Mouse (Mus musculus): ENCODE measurements around the gene Sik1. TPM values are rescaled to one million over a fixed set of nuclear protein-coding genes. Genes with fewer than 3 reads are reported as not detected.

Sik1 gene
- total RNA-seq, 2 experiments from 2014 or later, result 17.2 to 19.6 TPM

DNA sequence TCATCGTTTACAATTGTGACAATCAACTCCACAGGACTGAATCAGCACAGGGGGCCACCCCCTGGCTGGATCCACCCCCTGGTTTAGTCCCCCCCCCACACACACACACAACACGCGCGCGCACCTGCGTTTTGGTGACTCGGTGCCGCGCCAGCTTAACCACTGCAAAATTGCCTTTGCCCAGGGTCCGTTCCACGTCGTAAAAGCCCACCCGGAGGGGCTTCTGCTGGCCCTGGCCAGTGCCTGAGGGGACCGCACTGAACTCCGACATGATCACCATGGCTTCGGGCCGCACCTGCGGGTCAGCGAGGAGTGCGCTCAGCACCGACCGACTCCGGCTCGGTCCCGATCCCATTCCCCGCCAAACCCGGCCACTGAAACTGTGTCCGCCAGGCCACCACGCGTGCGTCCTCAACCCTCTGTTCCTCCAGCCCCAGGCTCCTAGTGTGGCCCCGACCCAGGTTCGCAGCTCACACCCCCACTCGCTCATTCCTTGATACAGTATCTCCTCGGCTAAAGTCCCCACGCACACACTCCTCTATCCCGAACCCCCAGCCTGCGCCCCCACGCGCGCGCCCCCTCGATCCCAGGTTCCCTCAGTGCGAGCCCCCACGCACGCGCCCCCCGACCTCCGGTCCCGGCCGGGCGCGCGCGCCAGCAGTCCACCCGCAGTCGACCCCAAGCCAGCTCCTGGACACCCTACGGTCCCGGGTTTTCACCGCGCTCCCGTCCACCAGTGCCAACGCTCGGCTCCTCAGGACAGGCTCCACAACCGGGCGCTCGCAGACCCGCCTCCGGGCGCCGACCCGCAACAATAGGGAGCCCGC, 621 bp downstream of the Sik1 start:
- peak; percentile 57 for DNase-seq

DNA sequence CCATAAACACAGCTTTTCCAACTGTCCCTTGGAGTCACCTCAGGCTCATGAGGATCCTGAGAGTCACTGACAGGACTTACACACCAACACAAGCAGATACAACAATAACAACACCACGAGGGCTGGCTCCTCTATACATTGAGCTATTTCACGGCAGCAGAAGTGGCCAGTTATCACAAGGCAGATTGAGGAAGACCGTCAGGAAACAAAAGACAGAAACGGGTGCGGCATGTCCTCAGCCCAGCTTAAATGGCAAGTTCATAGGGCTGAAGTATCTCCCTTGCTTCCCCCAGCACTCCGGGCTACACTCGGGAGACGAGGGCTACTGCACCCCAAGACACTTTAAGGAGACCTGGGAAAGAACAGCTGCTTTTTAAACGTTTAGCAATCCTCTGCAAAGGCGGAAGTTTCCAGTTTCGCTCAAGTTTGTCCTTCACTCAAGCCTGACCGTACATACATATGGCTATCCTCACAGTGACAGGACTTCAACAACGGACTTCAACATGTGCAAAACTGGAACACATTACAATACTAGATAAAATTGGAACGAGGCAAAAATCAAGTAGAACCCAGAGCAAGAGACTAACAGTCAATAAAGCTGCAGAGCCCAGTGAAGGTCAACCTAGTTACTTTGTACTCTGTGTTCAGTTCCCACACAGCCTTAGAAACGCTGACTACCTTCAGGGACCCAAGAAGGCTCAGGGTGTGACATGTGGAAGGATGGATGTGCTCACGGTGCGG, 2.0 kb downstream of the Sik1 start:
- DNase-seq, result no peak

DNA sequence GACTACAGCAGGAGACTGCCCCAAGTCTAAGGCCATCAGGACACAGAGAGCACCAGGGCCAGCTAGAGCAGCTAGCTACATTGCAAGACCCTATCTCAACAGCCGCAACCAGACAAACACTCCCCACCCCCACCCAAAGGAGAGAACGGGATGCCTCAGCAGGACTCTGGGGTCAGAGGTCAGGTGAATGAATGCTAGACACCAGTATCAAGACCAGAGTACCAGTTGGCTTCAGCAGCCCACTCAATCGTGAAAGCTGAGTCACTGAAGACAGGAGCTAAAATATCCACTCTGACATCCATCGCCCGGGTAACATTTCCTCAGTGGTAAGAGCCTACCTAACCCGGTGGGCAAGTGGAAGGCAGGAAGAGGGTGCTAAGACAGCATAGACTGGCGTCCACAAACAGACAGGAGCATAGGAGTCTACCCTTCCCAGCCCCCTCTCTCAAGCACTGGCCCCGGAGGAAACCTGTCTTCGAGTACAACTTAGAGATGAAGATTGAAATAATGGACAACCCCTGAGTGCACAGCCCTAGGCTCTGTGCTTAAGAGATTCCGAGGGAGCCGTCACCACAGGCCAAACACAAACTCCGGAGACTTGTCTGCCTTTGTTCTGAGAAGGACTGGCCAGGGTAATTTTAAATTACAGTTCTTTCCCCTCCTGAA, 2.7 kb downstream of the Sik1 start:
- no peak for DNase-seq

DNA sequence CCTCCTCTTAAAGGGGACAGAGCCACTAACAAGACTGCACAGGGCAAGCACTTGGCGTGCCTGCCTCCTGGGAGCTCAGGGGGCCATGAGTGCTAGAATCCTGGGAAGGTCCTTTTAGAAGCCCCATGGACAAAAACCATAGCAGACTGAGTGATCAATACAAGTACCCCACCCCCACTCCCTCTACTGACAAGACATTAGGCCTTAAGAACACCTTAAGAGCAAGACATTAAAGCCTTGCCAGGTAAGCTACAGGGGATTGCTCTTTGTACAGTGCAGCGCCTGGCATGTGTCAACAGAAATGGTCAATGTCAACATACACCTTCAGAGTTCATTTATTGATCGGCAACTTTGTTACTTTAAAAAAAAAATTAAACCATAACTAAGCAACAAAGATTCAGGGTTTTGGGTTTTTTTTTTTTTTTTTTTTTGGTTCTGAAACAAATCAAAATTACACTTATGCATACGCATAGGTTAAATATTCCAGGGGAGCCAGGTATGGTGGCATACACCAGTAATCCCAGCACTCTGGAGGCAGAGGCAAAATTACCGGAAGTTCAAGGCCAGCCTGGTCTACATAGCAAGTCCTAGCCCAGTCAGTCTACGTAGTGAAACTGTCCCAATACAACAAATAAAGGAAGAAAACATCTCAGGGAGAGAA, 3.7 kb downstream of the Sik1 start:
- no peak for DNase-seq

DNA sequence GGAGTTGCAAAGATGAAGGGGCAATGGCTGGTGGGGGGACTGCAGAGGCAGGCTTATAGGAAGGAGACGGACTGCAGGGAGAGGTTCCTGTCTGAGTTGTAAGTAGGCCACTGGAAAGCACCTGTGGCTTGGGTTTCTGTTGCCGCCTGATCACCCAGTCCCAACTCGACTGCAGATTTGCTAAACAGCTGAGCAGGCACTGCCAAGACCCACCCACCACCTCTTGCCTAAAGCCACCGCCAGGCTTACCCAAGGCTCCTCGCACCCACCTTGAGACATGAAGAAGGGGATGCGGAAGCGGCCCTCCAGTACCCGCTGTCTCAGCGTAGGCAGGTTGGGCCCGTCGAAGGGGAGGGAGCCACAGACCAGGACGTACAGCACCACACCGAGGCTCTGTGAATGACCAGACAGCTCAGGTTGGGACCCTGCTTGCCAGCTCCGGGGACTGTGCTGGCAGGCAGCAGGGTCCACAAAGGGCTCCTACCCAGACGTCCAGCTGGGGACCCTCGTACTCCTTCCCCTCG, 5.1 kb downstream of the Sik1 start:
- no peak for DNase-seq

DNA sequence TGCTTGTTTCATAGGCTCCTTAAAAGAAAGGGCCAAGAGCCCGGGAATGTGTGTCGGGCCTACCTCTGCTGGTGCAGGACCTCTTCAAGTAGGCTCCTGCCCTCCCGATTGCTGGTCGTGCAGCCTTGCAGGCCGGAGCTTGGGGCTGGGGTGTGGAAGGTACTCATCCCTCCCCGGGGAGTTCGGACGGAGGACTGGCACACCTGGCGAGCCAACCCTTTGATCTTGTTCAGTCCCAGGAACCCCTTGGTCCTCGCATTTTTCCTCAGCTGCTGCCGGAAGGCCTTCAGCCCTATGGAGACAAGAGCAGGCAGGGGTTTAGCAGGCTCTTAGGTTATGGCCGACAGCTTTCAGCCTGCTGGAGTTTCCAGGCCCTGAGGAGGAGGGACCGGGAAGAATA, 8.6 kb downstream of the Sik1 start:
- no peak for DNase-seq

DNA sequence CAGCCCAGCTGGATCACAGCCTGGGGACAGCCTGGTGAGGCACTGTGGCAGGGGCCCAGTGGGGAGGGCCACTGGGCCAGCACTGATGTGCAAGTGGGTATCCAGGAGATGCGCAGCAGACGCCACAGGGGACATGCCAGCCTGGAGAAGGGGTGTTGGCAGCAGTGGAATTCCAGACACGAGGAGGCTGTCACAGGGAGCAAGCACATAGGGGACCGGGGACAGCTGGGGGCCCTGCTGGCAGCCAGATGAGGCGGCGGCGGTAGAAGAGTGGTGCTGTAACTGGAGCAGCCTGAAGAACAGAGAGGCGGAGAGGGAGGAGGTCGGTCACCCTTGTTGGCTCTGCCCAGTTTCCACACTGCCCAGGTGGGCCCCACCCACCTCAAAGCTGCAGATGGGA, 9.3 kb downstream of the Sik1 start:
- no peak for DNase-seq

DNA sequence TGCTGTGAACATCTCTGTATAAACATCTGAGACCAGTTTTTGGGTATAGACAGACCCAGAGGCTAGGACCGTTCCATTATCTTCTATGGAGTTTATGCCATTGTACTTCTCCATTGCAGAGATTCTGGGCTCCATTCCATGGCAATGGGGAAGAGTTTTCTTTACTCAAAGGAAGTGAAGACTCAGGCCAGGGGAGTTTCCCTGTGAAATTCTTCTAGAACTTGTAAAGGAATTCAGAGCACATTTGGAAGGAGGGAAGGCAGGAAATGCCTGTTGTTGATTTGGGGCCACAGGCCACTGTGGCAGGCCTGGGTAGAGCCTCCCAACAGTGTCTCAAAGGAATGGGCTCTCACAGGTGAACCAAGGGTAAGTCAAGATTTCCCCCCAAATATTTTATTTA, 11.7 kb downstream of the Sik1 start:
- no peak for DNase-seq

DNA sequence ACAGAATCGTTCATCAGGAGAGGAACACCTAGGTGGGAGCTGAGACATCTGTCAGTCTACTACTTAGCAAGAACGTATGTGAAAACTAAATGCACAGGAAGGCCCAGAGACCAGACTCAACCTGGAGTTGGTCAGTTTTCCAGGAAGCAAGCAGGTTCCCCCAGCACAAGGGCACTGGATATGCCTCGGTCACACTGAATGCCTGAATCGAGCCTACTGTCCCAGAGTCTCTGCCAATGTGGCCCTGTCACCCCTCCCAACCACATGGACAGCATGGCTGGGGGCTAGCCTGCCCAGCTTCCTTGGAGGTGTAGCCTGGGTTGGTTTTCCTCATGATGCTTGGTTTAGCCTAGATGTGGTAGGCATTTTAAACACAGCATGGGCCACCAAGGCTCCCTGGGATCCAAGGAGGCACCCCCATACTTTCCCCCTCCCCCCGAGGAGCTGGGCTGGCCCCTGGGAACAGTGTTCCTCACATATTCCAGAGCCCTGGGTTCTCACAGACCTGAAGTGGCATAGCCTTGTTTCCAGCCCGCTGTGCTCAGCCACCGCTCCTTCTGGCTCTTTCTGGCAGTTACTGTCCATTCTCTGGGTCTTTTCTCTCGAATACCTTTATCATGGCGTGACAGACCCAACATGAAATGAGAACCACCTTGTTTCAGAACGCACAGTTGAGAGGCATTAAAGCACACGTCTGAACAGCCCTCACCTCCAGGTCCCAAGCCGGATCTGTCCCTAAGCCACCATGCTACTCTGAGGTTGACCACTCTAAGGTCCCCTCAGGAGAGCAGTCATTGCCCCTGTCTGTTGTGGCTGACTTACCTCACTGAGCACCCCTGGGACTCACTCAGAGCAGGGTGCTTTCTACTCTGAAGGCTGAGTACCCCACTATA, 12.4 kb downstream of the Sik1 start:
- DNase-seq, result no peak

DNA sequence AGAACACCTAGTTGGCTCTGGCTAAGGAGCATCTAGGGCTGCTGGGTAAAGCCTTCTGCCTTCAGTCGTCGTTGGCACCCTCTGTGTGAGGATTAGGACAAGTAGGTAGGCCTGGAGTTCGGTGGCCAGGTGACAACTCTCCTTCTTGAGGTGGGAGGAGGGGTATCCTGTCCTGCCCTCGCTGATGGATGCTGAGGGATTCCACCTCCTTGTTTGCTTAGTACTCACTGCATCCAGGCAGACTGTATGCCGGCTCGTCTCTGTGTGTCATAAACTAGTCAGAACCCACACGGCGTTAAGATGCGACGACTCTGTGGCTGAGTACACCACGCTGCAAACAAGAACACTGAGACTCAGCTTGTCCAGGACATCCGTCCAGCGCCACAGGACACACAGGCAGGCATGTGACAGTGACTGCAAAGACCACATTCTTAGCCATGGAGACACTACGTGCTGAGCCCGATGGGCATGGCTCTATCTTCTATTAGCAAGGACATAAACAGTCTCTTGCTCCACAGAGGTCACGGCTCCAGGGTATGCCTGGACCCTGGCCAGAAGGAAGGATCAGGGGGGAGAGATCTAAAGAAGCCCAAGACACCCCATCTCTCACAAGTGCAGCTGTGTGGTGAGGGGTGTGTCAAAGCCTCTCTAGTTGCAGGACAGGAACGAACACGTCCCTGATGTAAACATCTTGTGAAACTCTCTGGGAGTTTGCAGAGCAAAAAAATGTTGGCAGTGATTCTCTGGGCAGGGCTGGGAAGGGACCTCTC, 13.6 kb downstream of the Sik1 start:
- DNase-seq, result peak; percentile 60

DNA sequence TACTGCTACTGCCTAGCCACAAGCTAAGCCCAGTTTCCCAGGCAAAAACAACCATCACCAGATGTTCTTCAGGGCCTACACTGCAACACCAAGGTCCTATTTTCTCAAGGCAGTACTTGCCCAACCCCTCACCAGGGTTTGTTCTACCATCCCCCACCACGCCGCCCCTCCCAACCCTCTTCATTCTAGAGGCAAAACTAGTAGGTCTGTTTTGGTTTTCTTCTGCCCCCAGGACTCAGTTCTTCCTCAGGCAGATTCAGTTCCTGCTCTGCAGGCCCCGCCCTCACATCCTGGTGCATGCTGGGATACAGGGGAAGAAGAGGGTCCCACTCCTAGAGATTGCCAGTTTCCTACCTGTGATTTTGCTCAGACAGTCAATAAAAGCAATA, 14.2 kb downstream of the Sik1 start:
- no peak for DNase-seq

DNA sequence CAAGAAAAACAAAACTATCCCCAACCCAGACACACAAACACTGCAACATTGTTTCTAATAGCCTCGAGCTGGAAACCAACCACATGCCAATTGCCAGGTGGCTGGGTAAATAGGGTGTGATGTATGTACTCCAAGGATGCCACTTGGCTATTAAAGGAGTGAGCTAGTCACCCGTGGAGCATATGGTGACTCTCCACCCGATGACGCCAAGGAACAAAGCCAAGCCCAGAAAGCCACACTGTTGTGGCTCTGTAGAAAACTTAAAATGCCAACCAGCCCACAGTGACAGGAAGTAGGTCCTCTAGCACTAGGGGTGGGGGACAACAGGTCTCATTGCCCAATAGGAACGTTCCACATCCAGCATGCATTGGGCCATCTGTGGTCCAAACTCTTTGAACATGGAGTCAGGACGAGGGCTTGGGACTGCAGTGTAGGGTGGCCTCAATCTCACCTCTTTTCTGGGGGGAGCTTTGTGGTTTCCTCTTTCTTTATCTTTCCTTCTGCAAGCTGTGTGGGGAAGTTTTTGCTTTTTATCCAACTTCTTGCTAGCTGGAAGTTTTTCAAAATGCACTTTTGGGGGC, 15.1 kb downstream of the Sik1 start:
- no peak for DNase-seq

DNA sequence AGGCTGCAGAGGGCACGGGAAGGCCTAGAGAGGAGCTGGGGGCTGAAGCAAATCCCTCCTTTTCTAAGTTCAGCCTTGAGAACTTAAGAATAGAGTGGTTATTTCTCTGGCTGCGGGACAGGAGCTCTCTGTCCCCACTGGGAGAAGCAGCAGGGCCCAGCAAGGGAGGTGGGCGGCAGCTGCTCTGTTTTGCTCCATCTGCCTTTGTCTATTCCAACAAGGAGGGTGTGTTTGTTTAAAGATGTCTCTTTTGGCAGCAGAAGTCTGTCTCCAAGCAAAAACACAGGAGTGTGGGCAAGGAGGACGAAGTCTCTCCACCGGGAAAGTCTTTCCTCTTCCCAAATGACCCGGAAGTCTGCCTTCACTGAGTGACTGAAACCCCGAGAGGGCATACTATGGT, 18.8 kb downstream of the Sik1 start:
- peak; percentile 56 for DNase-seq

DNA sequence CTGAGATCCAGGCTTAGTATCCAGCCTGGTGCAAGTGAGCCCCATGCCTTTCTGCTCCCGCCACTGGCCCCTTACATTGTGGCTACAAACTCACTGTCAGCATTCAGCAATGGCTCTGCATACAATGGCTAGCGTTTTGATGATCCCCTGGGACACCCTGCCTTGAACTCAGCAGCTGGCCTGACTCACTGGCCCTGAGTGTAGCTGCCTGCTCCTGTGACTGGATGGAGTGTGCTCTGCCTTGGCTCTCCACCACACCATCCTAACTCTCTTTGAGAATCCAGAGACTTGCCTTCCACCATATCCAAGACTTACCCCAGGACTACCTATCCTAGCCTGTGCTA, 19.4 kb downstream of the Sik1 start:
- no peak for DNase-seq

DNA sequence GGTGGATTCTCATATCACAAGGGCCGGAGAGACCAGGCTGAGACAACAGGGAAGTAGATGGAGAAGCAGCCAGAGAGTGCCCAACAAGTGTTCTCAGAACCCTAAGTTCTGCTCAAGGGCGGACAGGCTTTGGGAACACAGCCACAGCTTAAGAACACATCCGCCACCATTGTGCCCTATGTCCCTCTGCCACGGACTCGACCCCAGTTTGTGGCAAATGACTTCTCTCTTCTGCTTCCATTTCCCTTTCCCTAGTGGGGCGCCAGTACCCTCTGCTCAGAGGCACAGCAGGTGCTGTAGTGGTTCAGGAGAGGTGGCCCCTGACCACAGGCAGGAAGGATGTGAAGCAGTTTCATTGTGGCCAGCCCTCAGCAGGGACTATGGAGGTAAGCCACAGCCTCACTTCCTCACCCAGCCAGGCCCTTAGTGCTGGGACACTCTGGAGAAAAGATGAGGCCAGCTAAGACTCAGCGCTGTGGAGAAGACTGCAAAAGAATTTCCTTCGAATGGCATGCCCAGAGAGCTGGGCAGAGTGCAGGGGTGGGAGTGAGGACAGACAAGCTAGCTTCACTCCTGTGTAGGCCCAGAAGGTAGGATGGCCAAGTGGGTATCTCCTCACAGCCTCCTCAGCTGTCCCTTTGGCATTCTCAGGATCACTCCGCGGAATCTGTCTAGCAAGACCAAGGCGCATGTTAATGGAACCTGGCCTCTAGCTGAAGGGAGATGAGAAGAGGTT, 19.9 kb downstream of the Sik1 start:
- DNase-seq, result no peak

DNA sequence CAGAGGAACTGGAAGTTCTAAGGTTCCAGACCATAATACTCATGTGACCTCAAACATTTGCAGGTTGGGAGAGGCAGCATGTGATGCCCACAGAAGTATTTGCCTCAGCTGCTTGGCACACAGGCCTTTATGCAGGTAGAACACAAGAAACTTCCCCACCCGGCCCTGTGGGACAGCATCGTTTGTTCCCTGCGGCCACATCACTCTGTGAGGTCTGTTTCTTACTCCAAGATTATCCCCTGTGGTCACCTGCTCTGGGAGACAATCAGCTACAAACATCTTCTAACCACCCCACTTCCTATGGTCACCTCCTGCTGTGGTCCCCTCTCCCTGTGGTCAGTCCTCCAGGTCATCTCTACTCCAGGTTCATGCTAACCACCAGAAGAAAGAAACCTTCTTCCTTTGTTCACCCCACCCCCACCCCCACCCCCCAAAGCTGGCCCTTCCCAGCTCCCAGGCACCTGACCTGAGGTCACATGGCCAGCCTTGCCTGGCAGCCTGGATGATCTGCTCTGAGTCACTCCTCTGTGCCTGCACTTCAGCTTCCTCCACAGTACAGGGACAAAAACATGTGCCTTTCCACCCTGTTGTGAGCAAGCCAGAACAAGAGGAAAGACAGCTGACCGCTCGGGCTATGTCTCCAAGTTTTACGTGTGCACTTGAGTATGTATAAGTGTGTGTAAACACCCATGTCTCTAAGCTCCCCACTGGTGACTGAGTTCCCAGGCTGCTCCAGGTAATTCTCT, 21.1 kb downstream of the Sik1 start:
- peak; percentile 58 for DNase-seq

DNA sequence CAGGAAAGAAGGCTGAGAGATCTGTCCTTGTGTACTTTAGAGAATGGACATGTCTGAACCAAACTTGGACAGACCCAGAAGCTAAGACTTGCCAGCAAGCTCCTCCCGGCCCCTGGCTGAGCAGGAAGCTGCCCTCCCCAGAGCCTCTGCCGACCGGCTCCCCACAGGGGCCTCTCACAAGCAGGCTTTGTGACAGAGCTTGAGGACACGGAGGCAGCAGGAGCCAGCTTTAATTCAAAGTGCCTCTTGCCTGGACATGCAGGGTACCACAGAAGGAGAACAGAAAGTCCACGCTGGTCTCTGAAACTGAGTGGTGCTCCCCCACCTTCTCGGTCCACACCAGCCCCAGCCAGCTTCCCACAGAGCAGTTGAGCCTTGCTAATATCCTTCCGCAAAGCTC, 21.9 kb downstream of the Sik1 start:
- DNase-seq, result no peak

DNA sequence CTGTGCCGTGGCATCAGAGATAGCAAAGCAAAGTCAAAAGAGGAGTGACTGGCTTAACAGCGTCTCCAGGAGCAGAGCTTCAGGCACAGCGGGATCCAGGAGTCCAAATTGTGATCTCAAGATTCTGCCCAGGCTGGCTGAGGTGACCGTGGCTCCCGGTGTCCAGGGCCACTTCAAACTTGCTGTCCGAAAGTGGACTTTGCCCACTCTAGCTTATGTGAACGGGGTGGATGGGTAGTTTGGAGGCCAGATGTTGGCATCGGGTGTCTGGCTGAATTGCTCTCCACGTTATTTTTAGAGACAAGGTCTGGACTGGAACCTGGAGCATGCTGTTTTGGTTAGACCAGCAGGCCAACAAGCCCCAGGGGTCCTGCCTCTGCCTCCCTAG, 23.0 kb downstream of the Sik1 start:
- no peak for DNase-seq
